23 mouse cellular contexts compared by ENCODE assay signal in the genomic region with DNA sequence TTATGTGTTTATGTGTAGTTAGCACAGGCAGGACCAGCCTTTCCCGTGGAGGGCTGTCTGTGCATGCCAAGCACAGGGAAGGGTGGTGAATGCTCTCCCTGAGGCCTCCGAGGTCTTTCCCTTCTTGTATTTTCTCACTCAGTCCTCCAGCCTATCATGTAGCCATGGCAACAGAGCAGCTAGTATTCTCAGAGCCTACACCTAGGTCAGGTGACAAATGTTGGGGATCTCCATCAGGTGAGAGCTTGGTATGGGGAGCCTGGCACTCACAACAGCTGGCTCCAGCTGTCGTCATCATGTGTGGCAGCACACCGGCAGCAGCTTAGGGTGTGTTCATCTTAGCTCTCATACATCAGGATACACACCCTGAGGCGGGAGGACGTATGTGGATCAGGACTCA.
DNase-seq lines count a peak whose midpoint lies in the region; ATAC-seq lines count a peak whose summit lies in the region.
"Had no signal": no experiment of that assay in that cellular context is flagged by ENCODE, and none has a peak within 500 bp of the region (broad histone marks: within the 10 kb centered on the region; RNA-seq: fewer than 3 reads in every experiment).

No protein-coding gene starts in this region.

- H3K4me3 ChIP-seq in forebrain, embryonic 15.5 days: no peak overlapping the region
- H3K4me3 ChIP-seq in forebrain, embryonic 12.5 days (replicated peaks): no peak overlapping the region
- no peak overlapping the region for H3K4me3 ChIP-seq in neural tube, embryonic 13.5 days
- H3K4me3 ChIP-seq in neural tube, embryonic 15.5 days (replicated peaks): no peak overlapping the region
- no peak overlapping the region for H3K4me3 ChIP-seq in hindbrain, embryonic 16.5 days (ENCODE audit: low read length)
- H3K4me3 ChIP-seq: embryonic facial prominence, embryonic 15.5 days; heart, embryonic 12.5 days; kidney, embryonic 15.5 days; midbrain, embryonic 12.5 days had no signal

- DNase-seq in thymus, postnatal 14 days: no peak
- DNase-seq in ovary, adult 18-20 months (ENCODE audit: low spot score): no peak
- DNase-seq: adrenal gland, postnatal 36 days; cerebellum, adult 18-20 months; cerebellum, postnatal 14 days; gastrocnemius, postnatal 14 days; heart, adult 18-20 months; heart, postnatal 10 days; kidney, adult 11 months; kidney, postnatal 36 days; layer of hippocampus, postnatal 36 days; thymus, postnatal 25 days had no signal

- peaks cover 12% of the 10 kb centered on the region for H3K4me1 ChIP-seq in forebrain, embryonic 15.5 days
- H3K4me1 ChIP-seq in forebrain, embryonic 12.5 days: peaks cover 21% of the 10 kb centered on the region; the same call in 1 of the 2 replicates
- peaks cover 13% of the 10 kb centered on the region for H3K4me1 ChIP-seq in neural tube, embryonic 13.5 days (replicated peaks)
- H3K4me1 ChIP-seq in neural tube, embryonic 15.5 days: peaks cover 8% of the 10 kb centered on the region
- peaks cover 8% of the 10 kb centered on the region; the same call in 1 of the 2 replicates for H3K4me1 ChIP-seq in hindbrain, embryonic 16.5 days (ENCODE audit: control insufficient read depth, insufficient read depth, low read depth, low read length)
- H3K4me1 ChIP-seq: embryonic facial prominence, embryonic 15.5 days; kidney, embryonic 15.5 days had no signal

- no peaks in the 10 kb centered on the region for H3K27me3 ChIP-seq in forebrain, embryonic 15.5 days
- H3K27me3 ChIP-seq in forebrain, embryonic 12.5 days: no peaks in the 10 kb centered on the region
- H3K27me3 ChIP-seq in neural tube, embryonic 13.5 days: peaks cover 2% of the 10 kb centered on the region
- no peaks in the 10 kb centered on the region for H3K27me3 ChIP-seq in neural tube, embryonic 15.5 days (replicated peaks)
- no peaks in the 10 kb centered on the region for H3K27me3 ChIP-seq in hindbrain, embryonic 16.5 days (replicated peaks; ENCODE audit: control insufficient read depth, insufficient read depth, low read length)
- H3K27me3 ChIP-seq: embryonic facial prominence, embryonic 15.5 days; kidney, embryonic 15.5 days; midbrain, embryonic 12.5 days; Patski had no signal

- H3K9ac ChIP-seq in forebrain, embryonic 15.5 days (replicated peaks): no peak overlapping the region
- no peak overlapping the region for H3K9ac ChIP-seq in forebrain, embryonic 12.5 days
- H3K9ac ChIP-seq in neural tube, embryonic 13.5 days: no peak overlapping the region
- no peak overlapping the region for H3K9ac ChIP-seq in neural tube, embryonic 15.5 days (replicated peaks)
- H3K9ac ChIP-seq in hindbrain, embryonic 16.5 days (ENCODE audit: low read depth, low read length): no peak overlapping the region
- H3K9ac ChIP-seq: embryonic facial prominence, embryonic 15.5 days; heart, embryonic 12.5 days; kidney, embryonic 15.5 days; midbrain, embryonic 12.5 days had no signal

- H3K4me2 ChIP-seq in forebrain, embryonic 15.5 days (replicated peaks): no peak overlapping the region
- no peak overlapping the region for H3K4me2 ChIP-seq in forebrain, embryonic 12.5 days
- no peak overlapping the region for H3K4me2 ChIP-seq in neural tube, embryonic 13.5 days
- no peak overlapping the region for H3K4me2 ChIP-seq in neural tube, embryonic 15.5 days
- no peak overlapping the region for H3K4me2 ChIP-seq in hindbrain, embryonic 16.5 days (ENCODE audit: low read length)
- H3K4me2 ChIP-seq: embryonic facial prominence, embryonic 15.5 days; heart, embryonic 12.5 days; kidney, embryonic 15.5 days; midbrain, embryonic 12.5 days had no signal

- no peaks in the 10 kb centered on the region for H3K36me3 ChIP-seq in forebrain, embryonic 15.5 days
- H3K36me3 ChIP-seq in forebrain, embryonic 12.5 days (replicated peaks): no peaks in the 10 kb centered on the region
- no peaks in the 10 kb centered on the region for H3K36me3 ChIP-seq in neural tube, embryonic 13.5 days
- H3K36me3 ChIP-seq in neural tube, embryonic 15.5 days: no peaks in the 10 kb centered on the region
- no peaks in the 10 kb centered on the region for H3K36me3 ChIP-seq in hindbrain, embryonic 16.5 days (ENCODE audit: control insufficient read depth, insufficient read depth, low read length)
- H3K36me3 ChIP-seq: embryonic facial prominence, embryonic 15.5 days; heart, embryonic 12.5 days; kidney, embryonic 15.5 days; midbrain, embryonic 12.5 days had no signal

- 66% methylated on average over 6 of the region's 6 CpGs for WGBS in forebrain, embryonic 15.5 days
- 74% methylated on average over 6 of the region's 6 CpGs for WGBS in forebrain, embryonic 12.5 days
- 75% methylated on average over 6 of the region's 6 CpGs for WGBS in neural tube, embryonic 13.5 days
- WGBS in neural tube, embryonic 15.5 days: 62% methylated on average over 6 of the region's 6 CpGs
- 51% methylated on average over 6 of the region's 6 CpGs for WGBS in hindbrain, embryonic 16.5 days

- peak; percentile 60 for ATAC-seq in forebrain, embryonic 15.5 days (replicated peaks)
- ATAC-seq in forebrain, embryonic 12.5 days (ENCODE audit: low FRiP score): no peak
- peak; percentile 42; the same call in 1 of the 2 replicates for ATAC-seq in neural tube, embryonic 13.5 days (ENCODE audit: low read depth)
- no peak for ATAC-seq in neural tube, embryonic 15.5 days (ENCODE audit: low FRiP score)
- peak; percentile 69 for ATAC-seq in hindbrain, embryonic 16.5 days
- ATAC-seq: lung, postnatal 0 days; Patski had no signal

- no peaks in the 10 kb centered on the region for H3K9me3 ChIP-seq in forebrain, embryonic 15.5 days
- no peaks in the 10 kb centered on the region for H3K9me3 ChIP-seq in forebrain, embryonic 12.5 days
- no peaks in the 10 kb centered on the region for H3K9me3 ChIP-seq in neural tube, embryonic 13.5 days
- no peaks in the 10 kb centered on the region for H3K9me3 ChIP-seq in neural tube, embryonic 15.5 days (replicated peaks)
- H3K9me3 ChIP-seq in hindbrain, embryonic 16.5 days (ENCODE audit: control insufficient read depth, low read length): no peaks in the 10 kb centered on the region
- H3K9me3 ChIP-seq: embryonic facial prominence, embryonic 15.5 days; heart, embryonic 12.5 days; kidney, embryonic 15.5 days; midbrain, embryonic 12.5 days had no signal

- H3K27ac ChIP-seq in forebrain, embryonic 15.5 days (replicated peaks): 0 out of 2 replicates have a peak overlapping the region, but pooled peaks have one; percentile 27
- no peak overlapping the region; the same call in 1 of the 2 replicates for H3K27ac ChIP-seq in forebrain, embryonic 12.5 days
- H3K27ac ChIP-seq in neural tube, embryonic 13.5 days (replicated peaks): no peak overlapping the region
- no peak overlapping the region for H3K27ac ChIP-seq in neural tube, embryonic 15.5 days (replicated peaks)
- peak overlapping the region; percentile 36 for H3K27ac ChIP-seq in hindbrain, embryonic 16.5 days (ENCODE audit: low read depth, low read length)
- H3K27ac ChIP-seq: embryonic facial prominence, embryonic 15.5 days; kidney, embryonic 15.5 days; midbrain, embryonic 12.5 days had no signal

Comparison
In these comparisons a context has a peak if more than half of its experiments do, and no peak if none do; other contexts are left out.
1. ATAC-seq: peak in forebrain, embryonic 15.5 days (single experiment), neural tube, embryonic 13.5 days (single experiment) and hindbrain, embryonic 16.5 days (single experiment); none in forebrain, embryonic 12.5 days (single experiment) and neural tube, embryonic 15.5 days (single experiment).
2. H3K27ac ChIP-seq: peak in forebrain, embryonic 15.5 days (single experiment) and hindbrain, embryonic 16.5 days (single experiment); none in forebrain, embryonic 12.5 days (single experiment), neural tube, embryonic 13.5 days (single experiment) and neural tube, embryonic 15.5 days (single experiment).